Mouse (Mus musculus): Measurements from ENCODE around the gene Col25a1.

The Col25a1 gene

DNA sequence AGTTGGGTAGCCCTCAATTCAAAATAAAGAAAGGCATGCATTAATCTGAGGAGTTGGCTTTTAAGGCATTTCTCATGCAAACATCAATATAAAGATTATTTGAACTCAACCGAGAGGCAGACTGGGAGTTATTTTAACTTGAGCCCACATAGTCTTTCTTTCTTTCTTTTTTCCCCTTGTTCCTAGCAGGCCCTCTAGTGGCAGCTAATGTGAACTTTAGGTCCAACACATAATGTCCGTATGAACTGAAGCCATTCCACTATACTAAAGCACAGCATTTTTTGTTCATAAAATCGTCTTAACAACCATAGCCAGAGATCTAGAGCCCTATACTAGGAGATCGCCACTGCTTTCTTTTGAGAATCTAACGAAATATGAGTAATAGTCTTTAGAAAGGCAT, 443.4 kb downstream of the Col25a1 start:
- no peak for DNase-seq (ENCODE audit: low read depth, low spot score)

DNA sequence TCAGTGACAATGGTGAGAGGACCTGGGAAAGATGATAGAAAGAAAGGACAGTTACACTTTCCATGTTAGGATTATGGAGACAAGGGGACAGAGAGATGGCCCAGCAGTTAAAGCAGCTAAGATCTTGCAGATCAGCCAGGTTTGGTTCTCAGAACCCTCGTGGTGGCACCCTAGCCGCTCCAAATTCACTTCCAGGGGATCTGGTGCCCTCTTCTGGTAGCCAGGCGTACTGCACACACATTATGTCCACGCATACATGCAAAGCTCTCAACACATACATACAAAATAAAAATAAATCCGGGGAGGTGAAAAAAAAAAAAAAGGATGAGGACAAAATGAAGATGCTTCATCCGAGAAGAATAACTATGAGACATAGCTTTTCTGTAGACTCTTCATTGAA, 445.4 kb downstream of the Col25a1 start:
- peak; percentile 29 for DNase-seq (ENCODE audit: low read depth, low spot score)

GRCm38 (mm10) chr3:130579501-130579900, 448.2 kb downstream of the Col25a1 start:
- no peak for DNase-seq (ENCODE audit: low read depth, low spot score)

- no peak for DNase-seq (ENCODE audit: low read depth, low spot score)
Measured at GRCm38 (mm10) chr3:130581577-130581976, 450.3 kb downstream of the Col25a1 start.

DNA sequence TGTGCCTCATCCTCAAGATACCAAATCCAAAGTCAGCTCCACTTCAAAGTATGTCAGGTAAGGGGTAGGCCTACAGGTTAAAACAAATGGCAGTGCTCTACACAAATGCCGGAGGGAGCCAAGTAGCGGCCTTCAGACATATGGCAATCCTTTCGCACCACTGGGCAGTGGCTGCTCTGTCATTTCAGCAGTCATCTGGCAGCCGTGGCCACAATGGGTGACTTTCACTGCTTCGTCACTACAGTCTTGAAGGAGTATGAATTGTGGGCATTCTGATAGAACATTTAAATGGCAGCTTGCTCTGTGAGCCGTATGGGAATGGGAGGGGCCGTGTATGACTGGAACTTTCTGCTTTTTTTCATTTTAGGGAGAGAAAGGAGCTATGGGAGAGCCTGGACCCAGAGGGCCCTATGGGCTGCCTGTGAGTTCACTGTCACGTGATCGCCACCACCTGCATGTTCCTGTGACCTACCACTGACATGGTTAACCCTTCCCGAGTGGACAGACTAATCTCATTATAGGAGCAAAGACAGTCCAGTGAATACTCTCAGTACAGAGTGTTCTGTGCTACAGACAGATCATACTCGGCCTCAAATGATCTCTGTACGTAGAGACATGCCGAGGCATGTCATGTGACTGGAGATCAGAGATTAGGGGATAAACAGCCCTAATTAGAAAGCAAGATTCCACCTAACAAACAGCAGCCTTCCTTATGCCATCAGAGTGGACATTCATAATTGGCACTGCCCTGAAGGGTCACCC, 451.8 kb downstream of the Col25a1 start:
- no peak for DNase-seq (ENCODE audit: low read depth, low spot score)

GRCm38 (mm10) chr3:130584007-130584406, 452.7 kb downstream of the Col25a1 start:
- no peak for DNase-seq (ENCODE audit: low read depth, low spot score)

DNA sequence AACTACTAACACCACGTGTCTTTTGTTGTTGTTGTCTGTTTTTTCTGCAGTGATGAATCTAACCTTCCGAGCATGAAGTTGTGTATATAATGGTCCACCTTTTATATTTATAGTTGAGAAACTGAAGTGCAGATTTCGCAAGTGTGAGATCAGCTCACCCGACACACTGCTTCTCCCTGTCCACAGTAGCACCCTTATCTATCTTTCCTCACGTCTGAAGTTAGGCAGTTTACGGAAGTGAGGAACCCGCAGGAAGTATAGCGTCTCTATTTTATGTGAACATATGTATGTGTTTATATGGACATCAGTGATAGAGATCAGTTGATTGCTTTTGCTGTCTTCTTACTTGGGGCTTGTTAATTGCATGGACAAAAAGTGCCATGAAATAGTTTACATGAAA, 463.7 kb downstream of the Col25a1 start:
- no peak for DNase-seq (ENCODE audit: low read depth, low spot score)

- no peak for DNase-seq (ENCODE audit: low read depth, low spot score)
Measured at GRCm38 (mm10) chr3:130601491-130601890, 470.2 kb downstream of the Col25a1 start.

DNA sequence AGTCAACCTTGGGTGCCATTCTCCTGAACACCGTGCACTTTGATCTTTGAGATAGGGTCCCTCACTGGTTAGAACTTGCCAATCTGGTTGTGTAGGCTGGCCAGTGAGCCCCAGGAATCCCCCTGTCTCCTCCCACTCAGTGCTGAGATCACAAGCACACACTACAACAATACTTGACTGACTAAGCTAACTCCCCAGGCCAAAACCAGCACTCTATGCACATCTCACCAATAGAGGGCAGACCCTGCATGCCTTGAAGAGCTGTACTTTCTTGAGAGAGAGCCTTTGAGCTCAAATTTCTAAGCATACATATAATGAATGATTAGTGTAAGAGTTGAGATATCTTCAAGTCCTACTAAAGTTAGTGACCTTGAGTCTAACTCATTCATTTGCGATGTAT, 476.6 kb downstream of the Col25a1 start:
- DNase-seq (ENCODE audit: low read depth, low spot score) = no peak

- DNase-seq (ENCODE audit: low read depth, low spot score) = no peak
Measured at GRCm38 (mm10) chr3:130614444-130614843, 483.1 kb downstream of the Col25a1 start.

DNA sequence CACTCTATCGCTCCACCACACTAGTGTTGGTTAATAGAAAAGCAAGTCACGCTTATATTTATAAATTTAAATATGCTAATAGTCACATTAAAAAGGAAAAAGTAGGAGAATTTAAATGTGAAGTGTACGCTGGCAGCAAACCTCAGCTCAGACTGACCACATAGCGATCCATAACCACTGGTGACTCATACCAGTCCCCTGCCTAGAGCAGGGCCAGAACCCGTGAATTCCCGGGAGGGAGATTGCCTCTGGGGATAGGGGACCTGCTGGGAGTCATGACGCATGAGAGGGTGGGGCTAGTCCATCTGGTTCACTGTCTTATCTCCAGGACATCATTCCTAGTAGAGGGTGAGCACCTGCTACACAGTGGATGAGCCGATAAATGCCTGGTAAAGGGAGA, 484.3 kb downstream of the Col25a1 start:
- DNase-seq (ENCODE audit: low read depth, low spot score) = no peak

- no peak for DNase-seq (ENCODE audit: low read depth, low spot score)
Measured at GRCm38 (mm10) chr3:130617439-130617898, 486.2 kb downstream of the Col25a1 start, which contains the start of gene Etnppl. Gene Etnppl (plus strand): TSS chr3:130617448.

DNA sequence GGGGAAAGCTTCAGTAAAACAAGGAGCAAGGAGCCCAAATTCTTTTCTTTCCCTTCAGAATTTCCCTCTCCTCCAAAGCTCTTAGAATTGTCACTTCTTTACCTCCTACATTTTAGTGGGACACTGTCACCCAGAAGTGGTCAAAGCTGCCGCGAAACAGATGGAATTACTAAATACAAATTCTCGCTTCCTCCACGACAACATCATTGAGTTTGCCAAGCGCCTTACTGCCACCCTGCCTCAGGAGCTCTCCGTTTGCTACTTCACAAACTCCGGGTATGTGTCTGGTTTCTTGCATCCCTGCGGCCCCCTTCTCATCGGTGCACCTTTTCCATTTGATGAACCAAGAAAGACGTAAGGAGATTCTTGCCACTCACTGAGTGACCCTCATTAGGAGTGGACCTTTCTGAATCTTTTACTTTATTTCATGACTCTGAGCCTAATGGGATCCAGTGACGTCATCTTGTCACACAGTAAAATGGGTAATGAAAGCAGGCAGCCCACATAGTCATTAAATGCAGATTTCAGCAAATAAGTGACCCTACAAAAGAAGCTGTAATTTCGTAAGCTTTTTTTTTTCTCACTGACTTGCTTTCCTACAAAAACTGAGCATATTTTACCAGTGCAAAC, 489.3 kb downstream of the Col25a1 start:
- no peak for DNase-seq (ENCODE audit: low read depth, low spot score)

DNA sequence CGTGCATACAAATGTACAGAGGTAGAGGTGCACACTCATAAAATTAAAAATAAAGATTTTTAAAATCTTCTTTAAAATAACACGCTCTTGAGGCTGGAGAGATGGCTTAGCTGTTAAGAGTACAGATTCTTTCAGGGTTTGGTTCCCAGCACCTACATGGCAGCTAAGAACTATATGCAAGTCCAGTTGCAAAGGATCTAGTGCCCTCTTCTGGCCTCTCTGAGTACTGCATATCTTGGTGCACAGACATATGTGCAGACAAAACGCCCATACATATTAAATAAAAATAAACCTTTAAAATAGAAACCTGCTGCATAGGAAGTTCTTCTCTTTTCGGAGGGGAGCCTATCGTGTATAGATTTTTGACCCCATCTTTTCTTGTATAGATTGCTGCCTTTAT, 497.1 kb downstream of the Col25a1 start:
- no peak for DNase-seq (ENCODE audit: low read depth, low spot score)

- no peak for DNase-seq (ENCODE audit: low read depth, low spot score)
Measured at GRCm38 (mm10) chr3:130633859-130634258, 502.6 kb downstream of the Col25a1 start.

- no peak for DNase-seq (ENCODE audit: low read depth, low spot score)
Measured at GRCm38 (mm10) chr3:130646110-130646810, 515.0 kb downstream of the Col25a1 start.

All from WW6 (cell line).